Mouse (Mus musculus) hindbrain, embryonic 14.5 days (tissue): ENCODE measurements around the gene Zfp981. TPM values are rescaled to one million over a fixed set of nuclear protein-coding genes. Genes with fewer than 3 reads are reported as not detected.
"Not testable (repeated sequence)": the region's sequence is repeated elsewhere in the genome, so short reads cannot be mapped to it uniquely, and the experiment has no call there.

Source experiments
- ATAC-seq: fragments of 200-750 bp; cut with Nextera tagmentation; 2 replicates; pipeline ENCODE4 v1.8.0; 2017; ENCODE audit warnings: moderate number of reproducible peaks, mild to moderate bottlenecking, moderate TSS enrichment, moderate library complexity; ENCODE audit not compliant: low FRiP score
- DNase-seq: peaks from one replicate; pipeline ENCODE4 v3.0.0-alpha.2; 2015; ENCODE audit warnings: low spot score
- H3K27ac ChIP-seq: fragments of 300-500 bp; sonication (generic); 2 replicates; pipeline ENCODE4 v1.5.1; 2014; ENCODE audit warnings: mild to moderate bottlenecking, moderate library complexity
- H3K27me3 ChIP-seq: fragments of 300-500 bp; sonication (generic); 2 replicates; pipeline ENCODE4 v1.6.1; 2014; ENCODE audit warnings: mild to moderate bottlenecking, low read length, mixed read lengths; ENCODE audit not compliant: control insufficient read depth, insufficient read depth
- H3K36me3 ChIP-seq: fragments of 300-500 bp; sonication (generic); replicated peaks from 2 replicates; pipeline ENCODE4 v1.6.1; 2014; ENCODE audit not compliant: control insufficient read depth, insufficient read depth
- H3K4me1 ChIP-seq: fragments of 300-500 bp; sonication (generic); replicated peaks from 2 replicates; pipeline ENCODE4 v1.6.1; 2014; ENCODE audit warnings: antibody characterized with exemption, low read length, mixed read lengths; ENCODE audit not compliant: control insufficient read depth, insufficient read depth
- H3K4me2 ChIP-seq: fragments of 300-500 bp; sonication (generic); replicated peaks from 2 replicates; pipeline ENCODE4 v1.6.1; 2014; ENCODE audit warnings: mild to moderate bottlenecking, moderate library complexity
- H3K4me3 ChIP-seq: fragments of 300-500 bp; sonication (generic); replicated peaks from 2 replicates; pipeline ENCODE4 v1.5.1; 2014; ENCODE audit warnings: mild to moderate bottlenecking, low read length
- H3K9ac ChIP-seq: fragments of 300-500 bp; sonication (generic); 2 replicates; pipeline ENCODE4 v1.6.1; 2014
- H3K9me3 ChIP-seq: fragments of 300-500 bp; sonication (generic); 2 replicates; pipeline ENCODE4 v1.6.1; 2016; ENCODE audit warnings: low read length; ENCODE audit not compliant: control insufficient read depth
- WGBS: fragments of 180-500 bp; shearing (Covaris S2); extraction: QIAGEN DNeasy Blood & Tissue Kit; methylation state at CpG from one replicate; pipeline ENCODE4 v1.1.7; 2014; 5-methylcytosine and 5-hydroxymethylcytosine counted together
- polyA plus RNA-seq: library from polyadenylated mRNA; unstranded; fragments of >200 nt; fragmentation: Nextera tagmentation; extraction: Ambion mirVana; gene quantifications from 2 replicates; pipeline ENCODE4 v1.2.1, GENCODE M21; 2014

The Zfp981 gene
- polyA plus RNA-seq, 1 experiment from 2014 or later: 0.19 TPM

- H3K36me3 ChIP-seq: no peaks in the 10 kb centered on the region
- 66% methylated on average over 4 of the region's 4 CpGs for WGBS
- no peaks in the 10 kb centered on the region for H3K27me3 ChIP-seq
- peaks cover 82% of the 10 kb centered on the region for H3K9me3 ChIP-seq
- ATAC-seq (peak; percentile 38; the same call in 1 of the 2 replicates), DNase-seq (no peak)
- H3K27ac ChIP-seq: no peak overlapping the region
- no peak overlapping the region for H3K4me2 ChIP-seq
- no peaks in the 10 kb centered on the region for H3K4me1 ChIP-seq
- no peak overlapping the region for H3K4me3 ChIP-seq
- no peak overlapping the region for H3K9ac ChIP-seq
Observed at GRCm38 (mm10) chr4:146494980-146495379, 6.8 kb upstream of the Zfp981 start.

GRCm38 (mm10) chr4:146497695-146498275, 4.0 kb upstream of the Zfp981 start:
- H3K4me3 ChIP-seq, DNase-seq, H3K4me1 ChIP-seq, H3K27me3 ChIP-seq, H3K27ac ChIP-seq, H3K4me2 ChIP-seq, H3K9ac ChIP-seq, H3K36me3 ChIP-seq, ATAC-seq: not testable (repeated sequence)
- 87% methylated on average over 9 of the region's 9 CpGs for WGBS
- peaks cover 85% of the 10 kb centered on the region for H3K9me3 ChIP-seq

GRCm38 (mm10) chr4:146509029-146509428, 7.2 kb downstream of the Zfp981 start:
- not testable (repeated sequence) for H3K4me3 ChIP-seq, H3K4me2 ChIP-seq, H3K27ac ChIP-seq, H3K9ac ChIP-seq, H3K4me1 ChIP-seq, DNase-seq, ATAC-seq, H3K27me3 ChIP-seq, H3K36me3 ChIP-seq
- WGBS: 97% methylated on average over 20 of the region's 24 CpGs
- H3K9me3 ChIP-seq: peaks cover 21% of the 10 kb centered on the region

- not testable (repeated sequence) for H3K27ac ChIP-seq, H3K4me3 ChIP-seq, H3K9ac ChIP-seq, DNase-seq, H3K36me3 ChIP-seq, H3K4me2 ChIP-seq, ATAC-seq, H3K4me1 ChIP-seq, H3K27me3 ChIP-seq
- peaks cover 42% of the 10 kb centered on the region for H3K9me3 ChIP-seq
Observed at GRCm38 (mm10) chr4:146511871-146512270, 10.0 kb downstream of the Zfp981 start.

- no peaks in the 10 kb centered on the region for H3K36me3 ChIP-seq
- no peak overlapping the region for H3K4me3 ChIP-seq
- 63% methylated on average over 1 of the region's 1 CpGs for WGBS
- no peaks in the 10 kb centered on the region for H3K27me3 ChIP-seq
- peaks cover 85% of the 10 kb centered on the region for H3K9me3 ChIP-seq
- no peak overlapping the region for H3K27ac ChIP-seq
- H3K4me2 ChIP-seq: no peak overlapping the region
- DNase-seq (no peak), ATAC-seq (no peak)
- no peaks in the 10 kb centered on the region for H3K4me1 ChIP-seq
- H3K9ac ChIP-seq: no peak overlapping the region
Observed at GRCm38 (mm10) chr4:146516474-146516873, 14.6 kb downstream of the Zfp981 start.

- not testable (repeated sequence) for H3K4me1 ChIP-seq, H3K4me2 ChIP-seq, H3K4me3 ChIP-seq, H3K36me3 ChIP-seq, H3K27me3 ChIP-seq, H3K27ac ChIP-seq, H3K9ac ChIP-seq, ATAC-seq, DNase-seq
- peaks cover 86% of the 10 kb centered on the region for H3K9me3 ChIP-seq
- WGBS: 64% methylated on average over 2 of the region's 2 CpGs
Observed at GRCm38 (mm10) chr4:146517150-146517549, 15.3 kb downstream of the Zfp981 start.

- Histone ChIP-seq H3K36me3 (no peaks in the 10 kb centered on the region), H3K27me3 (no peaks in the 10 kb centered on the region), H3K4me1 (no peaks in the 10 kb centered on the region), H3K9me3 (peaks cover 93% of the 10 kb centered on the region), H3K27ac (no peak overlapping the region), H3K9ac (no peak overlapping the region), H3K4me2 (no peak overlapping the region), H3K4me3 (no peak overlapping the region)
- no peak for DNase-seq
- WGBS: 86% methylated on average over 2 of the region's 2 CpGs
- no peak for ATAC-seq
Observed at GRCm38 (mm10) chr4:146520723-146521122, 18.9 kb downstream of the Zfp981 start.

- Histone ChIP-seq H3K4me1 (no peaks in the 10 kb centered on the region), H3K4me3 (no peak overlapping the region), H3K9ac (no peak overlapping the region), H3K4me2 (no peak overlapping the region), H3K9me3 (peaks cover 87% of the 10 kb centered on the region), H3K27ac (no peak overlapping the region), H3K27me3 (no peaks in the 10 kb centered on the region), H3K36me3 (no peaks in the 10 kb centered on the region)
- no peak for DNase-seq
- 91% methylated on average over 4 of the region's 4 CpGs for WGBS
- ATAC-seq: no peak
Observed at GRCm38 (mm10) chr4:146534574-146534973, 32.7 kb downstream of the Zfp981 start.

GRCm38 (mm10) chr4:146535883-146536282, 34.1 kb downstream of the Zfp981 start:
- ATAC-seq (peak; percentile 34; the same call in 1 of the 2 replicates), DNase-seq (no peak)
- no peak overlapping the region for H3K4me2 ChIP-seq
- no peaks in the 10 kb centered on the region for H3K27me3 ChIP-seq
- H3K4me1 ChIP-seq: no peaks in the 10 kb centered on the region
- H3K9ac ChIP-seq: no peak overlapping the region
- H3K4me3 ChIP-seq: no peak overlapping the region
- H3K9me3 ChIP-seq: peaks cover 85% of the 10 kb centered on the region
- H3K36me3 ChIP-seq: no peaks in the 10 kb centered on the region
- no peak overlapping the region for H3K27ac ChIP-seq
